Comparison of ENCODE assay signal across 8 mouse cellular contexts in genomic region chr17:22165722-22166294, GRCm38 (mm10). TPM values are rescaled to one million over a fixed set of nuclear protein-coding genes. Genes with fewer than 3 reads are reported as not detected.
DNase-seq lines count a peak whose midpoint lies in the region; ATAC-seq and TF ChIP-seq lines count a peak whose summit lies in the region.
"Not testable (repeated sequence)": the region's sequence is repeated elsewhere in the genome, so short reads cannot be mapped to it uniquely, and the experiment has no call there.

Zfp947 (minus strand) TSS chr17:22166190.

- peak within 1 kb of the TSS; percentile 49 for H3K4me3 ChIP-seq in lung, adult 2 months (replicated peaks; ENCODE audit: extremely low read depth, low read depth, low read length)
- H3K4me3 ChIP-seq in neural tube, embryonic 14.5 days (ENCODE audit: low read depth, low read length), result peak within 1 kb of the TSS; percentile 47

- not testable (repeated sequence) for H3K9me3 ChIP-seq in neural tube, embryonic 14.5 days (ENCODE audit: control insufficient read depth, low read length)

- ATAC-seq in frontal cortex, adult (ENCODE audit: low TSS enrichment), result peak; percentile 69
- ATAC-seq in hematopoietic stem cell, adult 5-6 weeks (replicated peaks in 1 of 2; ENCODE audit: insufficient read depth in 1 of 2, low FRiP score in 2 of 2, low TSS enrichment in 1 of 2, low read depth in 1 of 2, poor library complexity in 2 of 2, severe bottlenecking in 2 of 2), result peak; percentile 90 to 92
- ATAC-seq in neural tube, embryonic 14.5 days (ENCODE audit: low read depth), result peak; percentile 93

- H3K9ac ChIP-seq in neural tube, embryonic 14.5 days (replicated peaks; ENCODE audit: low read depth, low read length), result peak within 1 kb of the TSS; percentile 47

- TF ChIP-seq CTCF in lung, adult 2 months (IDR thresholded peaks at IDR 0.05; ENCODE audit: insufficient read depth, low read length), result not testable (repeated sequence)

- H3K36me3 ChIP-seq in neural tube, embryonic 14.5 days (ENCODE audit: control insufficient read depth, insufficient read depth, low read length), result not testable (repeated sequence)

- not testable (repeated sequence) for TF ChIP-seq POLR2A in lung, adult 2 months (IDR thresholded peaks at IDR 0.05; ENCODE audit: borderline replicate concordance, extremely low read depth, low read depth, low read length)

- H3K4me2 ChIP-seq in neural tube, embryonic 14.5 days (ENCODE audit: low read depth, low read length), result peak within 1 kb of the TSS; percentile 54

- not testable (repeated sequence) for H3K27me3 ChIP-seq in neural tube, embryonic 14.5 days (ENCODE audit: control insufficient read depth, insufficient read depth, low read length)

- H3K4me1 ChIP-seq in lung, adult 2 months (ENCODE audit: control insufficient read depth, insufficient read depth, low read length); neural tube, embryonic 14.5 days (ENCODE audit: control insufficient read depth, insufficient read depth, low read length): not testable (repeated sequence)

- H3K27ac ChIP-seq in neural tube, embryonic 14.5 days (ENCODE audit: low read depth, low read length), result not testable (repeated sequence)

- peak; percentile 72 for DNase-seq in MN1 (ENCODE audit: low spot score)
- peak; percentile 42 for DNase-seq in cerebellum, adult 8-10 months
- peak; percentile 1 to 27 for DNase-seq in layer of hippocampus, adult 18-20 months (ENCODE audit: low spot score in 2 of 2)
- peak; percentile 36 for DNase-seq in lung, adult 2 months
- DNase-seq in thymus, postnatal 0 days (ENCODE audit: low spot score), result peak; percentile 31

- under 1% methylated on average over 16 of the region's 16 CpGs for WGBS in lung, adult 2 months
- WGBS in neural tube, embryonic 14.5 days, result under 1% methylated on average over 16 of the region's 16 CpGs

RNA-seq across cellular contexts. Expression of gene Zfp947, which starts in this region (rescaled TPM):
- 4.1 and 5.1 TPM in 2 replicates for total RNA-seq in hematopoietic stem cell, adult 5-6 weeks (2017)
- total RNA-seq in layer of hippocampus, adult 18-20 months (2021), result 1 to 10 TPM in 1 of 2 experiments, under 1 TPM in 1; 0.58 to 1.0 TPM
- polyA plus RNA-seq in lung, adult 2 months (2012; rRNA removed), result 0.09 and 0.21 TPM in 2 replicates
- polyA plus RNA-seq in neural tube, embryonic 14.5 days (2014; fragmentation: Nextera tagmentation; extraction: Ambion mirVana), result 1.4 and 1.6 TPM in 2 replicates
- polyA plus RNA-seq in thymus, postnatal 0 days (2015; fragmentation: Nextera tagmentation; extraction: Ambion mirVana), result 1.9 and 2.2 TPM in 2 replicates

Comparison
In these comparisons a context has a peak if more than half of its experiments do, and no peak if none do; other contexts are left out.
1. Peak in DNase-seq and H3K4me3 ChIP-seq in lung, adult 2 months; RNA of the gene not detected or under 1 TPM.
2. DNase-seq: peak in every context shown above with its lines; median percentile 72 in MN1; 42 in cerebellum, adult 8-10 months; 36 in lung, adult 2 months; 31 in thymus, postnatal 0 days; 14 in layer of hippocampus, adult 18-20 months.